Mouse (Mus musculus) right cerebral cortex, postnatal 10 days (tissue): ENCODE measurements at regions not wholly inside any gene's neighbourhood (a gene's known extent, or its start where the extent isn't known, plus 50 kb on each side); places are given as distances from the start of the nearest gene placed in this dataset.

Experiments used
- DNase-seq, 2 experiments: peaks; one replicate each; pipeline ENCODE4 v3.0.0; 2021; ENCODE audit warnings: low spot score in 2 of 2

- no peak for DNase-seq
These were observed 225.2 kb upstream of the Myocd start for GRCm38 (mm10) chr11:65495034-65495433.

- no peak for DNase-seq
These were observed 220.6 kb upstream of the Myocd start for GRCm38 (mm10) chr11:65490426-65490825.

GRCm38 (mm10) chr11:65475821-65476540, 206.2 kb upstream of the Myocd start:
- DNase-seq = peak; percentile 38 to 54

GRCm38 (mm10) chr11:65475302-65475701, 205.5 kb upstream of the Myocd start:
- DNase-seq = peak; percentile 80 to 84

- no peak for DNase-seq
These were observed 200.3 kb upstream of the Myocd start for GRCm38 (mm10) chr11:65469762-65470741.

GRCm38 (mm10) chr11:65461044-65461443, 191.3 kb upstream of the Myocd start:
- no peak for DNase-seq

GRCm38 (mm10) chr11:65448436-65448835, 178.6 kb upstream of the Myocd start:
- DNase-seq = no peak

- DNase-seq = no peak
These were observed 173.8 kb upstream of the Myocd start for GRCm38 (mm10) chr11:65443466-65444024.

- no peak for DNase-seq
These were observed 165.9 kb upstream of the Myocd start for GRCm38 (mm10) chr11:65435699-65436161.

GRCm38 (mm10) chr11:65421889-65422288, 152.1 kb upstream of the Myocd start:
- DNase-seq = no peak

- DNase-seq = peak; percentile 30 to 51
These were observed 138.8 kb upstream of the Myocd start for GRCm38 (mm10) chr11:65408621-65409020.

GRCm38 (mm10) chr11:65402460-65403154, 132.8 kb upstream of the Myocd start:
- DNase-seq = peak; percentile 53 to 66

- DNase-seq = no peak
These were observed 119.4 kb upstream of the Myocd start for GRCm38 (mm10) chr11:65389238-65389637.

- DNase-seq = no peak
These were observed 116.7 kb upstream of the Myocd start for GRCm38 (mm10) chr11:65386291-65387061.

GRCm38 (mm10) chr11:65375361-65375760, 105.6 kb upstream of the Myocd start:
- peak in 1 of 2 experiments; percentile 34 for DNase-seq

GRCm38 (mm10) chr11:65373136-65373535, 103.3 kb upstream of the Myocd start:
- DNase-seq = no peak

GRCm38 (mm10) chr11:65372309-65372811, 102.6 kb upstream of the Myocd start:
- DNase-seq = no peak

- no peak for DNase-seq
These were observed 98.0 kb upstream of the Myocd start for GRCm38 (mm10) chr11:65367825-65368224.

- DNase-seq = no peak
These were observed 97.0 kb upstream of the Myocd start for GRCm38 (mm10) chr11:65366677-65367370.
